ENCODE assay signal across 14 mouse cellular contexts in the genomic region with DNA sequence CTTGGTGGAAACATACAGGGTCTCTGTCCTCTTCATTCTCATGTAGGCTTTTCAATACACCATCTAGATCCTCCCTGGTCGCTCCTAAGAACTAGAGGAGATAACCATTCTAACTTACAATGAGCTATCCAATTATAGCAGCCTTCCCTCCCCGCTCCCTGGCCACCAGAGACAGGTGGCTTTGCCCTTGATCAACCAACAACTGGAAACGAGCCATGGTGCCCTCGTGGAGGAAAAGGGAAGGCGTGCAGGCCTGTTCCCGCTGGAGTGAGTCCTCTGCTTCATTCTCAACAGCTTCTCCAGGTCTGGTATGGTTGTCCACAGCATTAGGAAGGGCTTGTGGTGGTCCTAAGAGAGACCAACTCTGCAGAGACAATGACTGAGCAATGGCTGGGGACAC.
"Had no signal": no experiment of that assay in that cellular context is flagged by ENCODE, and none has a peak within 500 bp of the region (broad histone marks: within the 10 kb centered on the region; RNA-seq: fewer than 3 reads in every experiment).

No protein-coding gene starts in this region.

- DNase-seq: lung, adult 18-20 months; lung, embryonic 14.5 days; lung, postnatal 10 days; lung, postnatal 4 days; midbrain, embryonic 14.5 days; right cerebral cortex, postnatal 14 days; thymus, adult 2 months; thymus, postnatal 25 days; thymus, postnatal 4 days had no signal

- H3K9me3 ChIP-seq: midbrain, embryonic 10.5 days; midbrain, embryonic 12.5 days; neural tube, embryonic 12.5 days; stomach, embryonic 15.5 days had no signal

- H3K36me3 ChIP-seq: midbrain, embryonic 10.5 days; midbrain, embryonic 12.5 days; neural tube, embryonic 12.5 days; stomach, embryonic 15.5 days had no signal

- H3K9ac ChIP-seq: lung, embryonic 14.5 days; midbrain, embryonic 12.5 days; neural tube, embryonic 12.5 days; stomach, embryonic 15.5 days had no signal

- H3K4me3 ChIP-seq: midbrain, embryonic 10.5 days; midbrain, embryonic 12.5 days; neural tube, embryonic 12.5 days; stomach, embryonic 15.5 days had no signal

- H3K4me1 ChIP-seq: midbrain, embryonic 10.5 days; neural tube, embryonic 12.5 days; stomach, embryonic 15.5 days had no signal

- H3K27ac ChIP-seq: midbrain, embryonic 10.5 days; midbrain, embryonic 12.5 days; neural tube, embryonic 12.5 days; stomach, embryonic 15.5 days; stomach, postnatal 0 days had no signal

- H3K27me3 ChIP-seq: midbrain, embryonic 12.5 days; neural tube, embryonic 12.5 days; stomach, embryonic 15.5 days had no signal
